Mouse (Mus musculus): ENCODE results near the gene Lilr4b.
"Not testable (repeated sequence)": the region's sequence is repeated elsewhere in the genome, so short reads cannot be mapped to it uniquely, and the experiment has no call there.

GRCm38 (mm10) chr10:51480397-51480796 lies at the start of gene Lilr4b, which contains the start of gene Gm49339:
- not testable (repeated sequence) for TF ChIP-seq CTCF, EP300 (IDR thresholded peaks at IDR 0.05; ENCODE audit: low read depth)

Measured in heart, postnatal 0 days (tissue).